Mouse (Mus musculus) sigmoid colon, adult 10 weeks (tissue): ENCODE data around the gene Slc25a11. TPM values are rescaled to one million over a fixed set of nuclear protein-coding genes. Genes with fewer than 3 reads are reported as not detected.

Experiments
- polyA plus RNA-seq: library from polyadenylated mRNA; stranded (reverse); fragments of 350-450 nt; fragmentation: Illumina TruSeq; extraction: RNeasy Lipid Tissue Mini Kit (QIAGEN cat#74804); gene quantifications from one replicate; pipeline ENCODE4 v1.2.3, GENCODE M21; 2014; ENCODE audit warnings: low read depth, low replicate concordance

The Slc25a11 gene
- polyA plus RNA-seq = 26.7 TPM

GRCm38 (mm10) chr11:70646691-70647650 lies at the start of gene Slc25a11, which contains the start of gene Rnf167:
TSS of gene Slc25a11 (minus strand) at chr11:70647479.
TSS of gene Rnf167 (plus strand) at chr11:70647235.

DNA sequence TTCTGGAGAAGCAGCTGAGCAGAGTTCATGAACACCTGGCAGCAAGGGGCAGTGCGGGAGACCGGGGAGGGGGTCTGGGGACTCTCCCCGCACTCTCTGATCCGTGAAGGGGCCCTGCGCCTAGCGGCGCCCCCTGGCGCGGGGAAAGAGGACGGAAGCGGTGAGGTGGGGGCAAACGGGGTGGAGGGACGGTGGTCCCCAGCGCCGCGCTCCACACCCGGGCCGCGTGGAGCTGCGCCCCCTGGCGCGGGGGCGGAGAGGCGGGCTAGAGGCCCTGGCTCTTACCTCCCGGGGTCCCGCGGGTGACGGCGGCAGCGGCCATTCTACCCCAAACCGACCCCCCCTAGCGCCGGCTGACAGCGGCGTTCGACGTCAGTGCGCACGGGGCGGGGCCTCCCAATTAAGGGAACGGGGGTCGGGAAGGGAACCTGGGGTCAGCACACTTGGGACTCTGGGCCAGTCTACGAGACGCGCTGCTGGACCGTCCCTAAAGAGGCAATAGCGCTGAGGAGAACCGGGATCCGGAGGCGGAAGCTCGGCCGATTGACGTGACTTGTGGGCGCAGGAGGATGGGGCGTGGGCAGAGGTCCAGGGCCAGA lies 40.4 kb upstream of the Slc25a11 start, which contains the start of gene Camta2:
Gene Camta2, minus strand, starts transcription at position 505 of the 599 bp plus-strand sequence.

GRCm38 (mm10) chr11:70668771-70669505 lies 21.7 kb upstream of the Slc25a11 start, which contains the start of gene Spag7:
TSS of gene Spag7 (minus strand) at chr11:70669416.

GRCm38 (mm10) chr11:70656964-70657363 lies 9.7 kb upstream of the Slc25a11 start, which contains the start of gene Eno3:
TSS of gene Eno3 (plus strand) at chr11:70657202.

GRCm38 (mm10) chr11:70654198-70654922 lies 7.1 kb upstream of the Slc25a11 start, which contains the start of gene Pfn1:
TSS of gene Pfn1 (minus strand) at chr11:70654644.

GRCm38 (mm10) chr11:70638714-70639278 lies 8.5 kb downstream of the Slc25a11 start, which contains the start of gene Gp1ba:
TSS of gene Gp1ba (plus strand) at chr11:70639122.

DNA sequence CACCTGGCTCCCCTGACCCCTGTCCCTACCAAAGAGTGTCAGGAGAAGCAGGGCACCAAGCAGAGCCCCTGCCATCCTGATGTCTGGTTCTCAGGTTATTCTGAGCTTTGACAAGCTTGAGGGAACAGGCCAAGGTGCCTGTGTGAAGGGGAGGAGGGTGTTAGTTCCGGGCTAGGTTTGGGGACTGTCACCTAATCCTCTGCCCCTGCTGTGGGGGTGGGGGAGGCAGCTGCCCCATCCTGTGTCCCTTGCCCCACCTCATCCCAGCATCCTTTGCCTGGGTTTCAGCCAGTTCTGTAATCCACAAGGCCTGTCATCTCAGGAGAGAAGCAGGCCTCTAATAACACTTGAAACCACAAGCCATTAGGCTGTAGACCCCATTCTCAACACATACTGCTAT lies 28.2 kb downstream of the Slc25a11 start, which contains the start of gene Chrne:
Gene Chrne, minus strand, starts transcription at position 116 of the 400 bp plus-strand sequence.

DNA sequence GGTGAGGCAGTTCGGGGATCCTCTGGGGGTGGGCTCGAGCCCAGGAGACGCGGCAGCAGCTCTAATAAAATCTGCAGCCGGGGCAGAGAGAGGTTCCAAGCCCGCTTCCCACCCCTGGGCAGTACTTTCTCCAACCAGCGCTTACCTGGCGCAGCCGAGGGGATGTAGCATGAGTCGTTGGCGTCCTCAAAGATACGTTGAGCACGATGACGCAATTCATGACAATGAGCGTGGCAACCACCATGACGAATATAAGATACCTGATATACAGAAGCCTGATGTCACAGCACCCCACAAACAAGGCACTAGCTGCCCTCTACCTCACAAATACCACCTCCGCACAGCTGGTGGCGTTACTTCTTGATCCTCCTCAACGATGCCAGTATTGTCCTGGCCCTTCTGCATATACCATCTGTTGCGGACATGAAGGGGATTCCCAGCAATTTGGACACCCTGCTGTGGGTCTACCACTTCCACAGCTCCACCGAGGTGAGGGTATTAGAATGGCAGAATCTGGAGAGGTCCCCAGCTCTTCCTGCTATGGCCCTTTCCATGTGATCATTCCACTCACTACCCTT lies 31.7 kb downstream of the Slc25a11 start, which contains the start of gene 4930544D05Rik:
Gene 4930544D05Rik, plus strand, starts transcription at position 333 of the 578 bp plus-strand sequence.

Other genes starting within 250 kb of the Slc25a11 start
- gene Pelp1, start 237.4 kb downstream of the Slc25a11 start, polyA plus RNA-seq = 6.3 TPM
- gene Arrb2, start 214.8 kb downstream of the Slc25a11 start, polyA plus RNA-seq = 0.47 TPM
- 8.1 TPM for gene Med11, start 195.6 kb downstream of the Slc25a11 start, polyA plus RNA-seq
- 0.28 TPM for gene Zmynd15, start 188.0 kb downstream of the Slc25a11 start, polyA plus RNA-seq
- 12.0 TPM for gene Cxcl16, start 187.5 kb downstream of the Slc25a11 start, polyA plus RNA-seq
- 1.6 TPM for gene Tm4sf5, start 142.2 kb downstream of the Slc25a11 start, polyA plus RNA-seq
- not detected for gene Vmo1, start 132.9 kb downstream of the Slc25a11 start, polyA plus RNA-seq
- not detected for gene Gltpd2, start 128.3 kb downstream of the Slc25a11 start, polyA plus RNA-seq
- 16.2 TPM for gene Psmb6, start 122.1 kb downstream of the Slc25a11 start, polyA plus RNA-seq
- gene Gm40193, start 114.5 kb downstream of the Slc25a11 start, polyA plus RNA-seq = not detected
- 0.85 TPM for gene Pld2, start 107.4 kb downstream of the Slc25a11 start, polyA plus RNA-seq
- gene Mink1, start 84.6 kb downstream of the Slc25a11 start, polyA plus RNA-seq = 4.6 TPM
- not detected for gene 4930544D05Rik, start 31.6 kb downstream of the Slc25a11 start, polyA plus RNA-seq
- not detected for gene Chrne, start 28.3 kb downstream of the Slc25a11 start, polyA plus RNA-seq
- gene Gp1ba, start 8.4 kb downstream of the Slc25a11 start, polyA plus RNA-seq = not detected
- gene Rnf167, start 244 bp downstream of the Slc25a11 start, polyA plus RNA-seq = 43.3 TPM
- 141 TPM for gene Pfn1, start 7.2 kb upstream of the Slc25a11 start, polyA plus RNA-seq
- gene Eno3, start 9.7 kb upstream of the Slc25a11 start, polyA plus RNA-seq = 22.6 TPM
- 18.2 TPM for gene Spag7, start 21.9 kb upstream of the Slc25a11 start, polyA plus RNA-seq
- gene Camta2, start 40.6 kb upstream of the Slc25a11 start, polyA plus RNA-seq = 2.2 TPM
- gene Inca1, start 52.7 kb upstream of the Slc25a11 start, polyA plus RNA-seq = 0.85 TPM
- gene Kif1c, start 53.1 kb upstream of the Slc25a11 start, polyA plus RNA-seq = 24.2 TPM
- gene Zfp3, start 116.7 kb upstream of the Slc25a11 start, polyA plus RNA-seq = 3.8 TPM
- gene Scimp, start 165.1 kb upstream of the Slc25a11 start, polyA plus RNA-seq = 2.0 TPM
- 39.1 TPM for gene Rabep1, start 197.3 kb upstream of the Slc25a11 start, polyA plus RNA-seq